Mouse (Mus musculus): ENCODE measurements around the gene Grm2. TPM values are rescaled to one million over a fixed set of nuclear protein-coding genes. Genes with fewer than 3 reads are reported as not detected.

The Grm2 gene
- polyA plus RNA-seq, 1 experiment from 2014 or later, result 15.5 TPM

DNA sequence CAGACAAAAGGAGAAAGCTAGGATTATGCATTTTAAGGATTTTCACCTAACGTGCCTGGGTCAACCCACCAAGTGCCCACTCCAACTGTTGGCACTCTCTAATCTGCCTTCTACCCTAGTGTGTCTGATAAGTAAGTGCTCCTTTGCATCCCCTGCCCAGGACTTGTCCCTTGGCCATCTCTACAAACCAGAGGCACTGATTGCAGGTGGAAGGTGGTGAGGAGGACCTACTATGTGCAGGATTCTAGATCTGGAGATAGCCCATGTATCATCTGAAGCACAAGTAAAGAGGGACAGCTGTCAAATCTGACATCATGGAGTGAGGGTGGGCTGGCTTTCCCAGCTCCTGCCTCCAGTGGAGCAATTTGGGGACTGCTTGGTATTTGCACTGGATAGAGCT lies 4.1 kb upstream of the Grm2 start:
- DNase-seq (ENCODE audit: low spot score, missing footprints) (peak; percentile 51), ATAC-seq (ENCODE audit: low FRiP score) (no peak)
- Histone ChIP-seq H3K27me3 (ENCODE audit: control insufficient read depth, insufficient read depth, low read length) (peaks cover 2% of the 10 kb centered on the region; the same call in 1 of the 2 replicates), H3K4me1 (ENCODE audit: control insufficient read depth, insufficient read depth, low read length) (peaks cover 18% of the 10 kb centered on the region), H3K27ac (ENCODE audit: low read depth, low read length) (peak overlapping the region; percentile 58; the same call in 1 of the 2 replicates), H3K4me2 (no peak overlapping the region), H3K36me3 (ENCODE audit: control insufficient read depth, insufficient read depth, low read length) (0 out of 2 replicates have a peak, but pooled peaks cover 4% of the 10 kb centered on the region), H3K4me3 (ENCODE audit: low read depth, low read length) (no peak overlapping the region), H3K9ac (ENCODE audit: low read length) (no peak overlapping the region), H3K9me3 (ENCODE audit: control insufficient read depth, low read length) (no peaks in the 10 kb centered on the region)
- 63% methylated on average over 1 of the region's 1 CpGs for WGBS

DNA sequence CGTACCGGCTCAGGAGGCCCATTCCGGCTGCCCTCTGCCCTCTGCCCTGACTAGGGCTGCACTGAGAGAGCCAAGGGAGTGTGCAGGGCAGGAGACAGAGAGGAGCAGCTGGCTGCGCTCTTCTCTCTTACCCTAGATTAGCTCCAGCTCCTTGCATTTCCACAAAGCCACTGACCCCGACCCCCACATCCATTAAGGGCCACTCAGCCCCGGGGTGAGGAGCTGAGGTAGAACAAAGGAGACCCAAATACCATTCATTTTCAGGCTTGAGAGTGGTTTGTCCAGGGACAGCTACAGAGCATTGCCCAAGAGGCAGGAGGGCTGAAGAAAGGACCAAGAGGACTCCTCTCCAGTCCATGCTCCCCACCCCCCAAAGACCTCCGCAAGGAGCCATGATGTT lies 3.6 kb upstream of the Grm2 start:
- WGBS, result 17% methylated on average over 7 of the region's 7 CpGs
- DNase-seq (ENCODE audit: low spot score, missing footprints) (peak; percentile 86), ATAC-seq (ENCODE audit: low FRiP score) (no peak)
- peak overlapping the region; percentile 58 for H3K27ac ChIP-seq (ENCODE audit: low read depth, low read length)
- H3K36me3 ChIP-seq (ENCODE audit: control insufficient read depth, insufficient read depth, low read length), result 0 out of 2 replicates have a peak, but pooled peaks cover 4% of the 10 kb centered on the region
- no peak overlapping the region for H3K9ac ChIP-seq (ENCODE audit: low read length)
- no peaks in the 10 kb centered on the region for H3K9me3 ChIP-seq (ENCODE audit: control insufficient read depth, low read length)
- peaks cover 2% of the 10 kb centered on the region; the same call in 1 of the 2 replicates for H3K27me3 ChIP-seq (ENCODE audit: control insufficient read depth, insufficient read depth, low read length)
- H3K4me2 ChIP-seq, result no peak overlapping the region
- peaks cover 15% of the 10 kb centered on the region for H3K4me1 ChIP-seq (ENCODE audit: control insufficient read depth, insufficient read depth, low read length)
- H3K4me3 ChIP-seq (ENCODE audit: low read depth, low read length), result no peak overlapping the region

DNA sequence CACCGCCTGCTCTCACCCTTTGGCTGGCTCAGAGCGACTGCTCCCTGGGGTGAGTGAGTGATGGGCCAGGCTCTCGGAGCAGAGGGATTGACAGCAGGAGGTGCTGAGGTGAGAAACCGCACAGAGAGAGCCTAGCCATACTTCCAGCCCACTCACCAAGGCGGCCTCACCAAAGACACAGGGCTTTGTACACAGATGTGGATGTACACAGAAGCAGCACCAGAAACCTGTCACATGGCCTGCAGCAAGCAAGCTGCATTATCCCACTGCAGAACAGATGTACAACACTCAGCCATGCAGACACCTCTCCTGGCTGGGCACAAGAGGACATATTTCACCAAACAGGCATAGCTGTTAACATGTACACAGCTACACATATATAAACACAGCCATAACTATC lies 1.7 kb upstream of the Grm2 start:
- Histone ChIP-seq H3K4me2 (no peak overlapping the region), H3K4me1 (ENCODE audit: control insufficient read depth, insufficient read depth, low read length) (peaks cover 11% of the 10 kb centered on the region), H3K9ac (ENCODE audit: low read length) (no peak overlapping the region), H3K36me3 (ENCODE audit: control insufficient read depth, insufficient read depth, low read length) (0 out of 2 replicates have a peak, but pooled peaks cover 2% of the 10 kb centered on the region), H3K4me3 (ENCODE audit: low read depth, low read length) (no peak overlapping the region), H3K27ac (ENCODE audit: low read depth, low read length) (no peak overlapping the region), H3K27me3 (ENCODE audit: control insufficient read depth, insufficient read depth, low read length) (peaks cover 2% of the 10 kb centered on the region; the same call in 1 of the 2 replicates), H3K9me3 (ENCODE audit: control insufficient read depth, low read length) (no peaks in the 10 kb centered on the region)
- WGBS, result 38% methylated on average over 5 of the region's 5 CpGs
- ATAC-seq (ENCODE audit: low FRiP score) (no peak), DNase-seq (ENCODE audit: low spot score, missing footprints) (peak; percentile 76)

DNA sequence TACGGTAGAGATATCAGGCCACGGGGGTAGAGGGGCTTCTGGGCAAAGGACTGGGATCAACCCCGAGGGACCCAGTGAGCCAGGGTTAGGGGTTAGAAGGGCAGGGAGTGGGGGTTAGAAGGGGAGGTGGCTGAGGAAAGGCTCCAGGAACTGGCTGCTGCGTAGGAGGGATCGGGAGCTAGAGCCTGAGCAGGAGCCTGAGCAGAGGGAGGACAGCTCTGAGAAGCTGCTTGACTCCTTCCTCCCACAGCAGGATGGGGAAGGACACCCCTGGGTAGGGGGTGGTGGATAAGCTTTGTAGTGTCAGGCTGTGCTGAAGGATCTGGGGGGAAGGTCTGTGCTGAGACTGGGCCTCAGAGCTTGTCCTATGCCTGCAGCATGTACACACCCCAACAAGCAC lies 938 bp upstream of the Grm2 start:
- Histone ChIP-seq H3K27me3 (ENCODE audit: control insufficient read depth, insufficient read depth, low read length) (peaks cover 2% of the 10 kb centered on the region; the same call in 1 of the 2 replicates), H3K4me2 (no peak overlapping the region), H3K27ac (ENCODE audit: low read depth, low read length) (peak overlapping the region; percentile 6; the same call in 1 of the 2 replicates), H3K4me3 (ENCODE audit: low read depth, low read length) (no peak overlapping the region), H3K9me3 (ENCODE audit: control insufficient read depth, low read length) (no peaks in the 10 kb centered on the region), H3K9ac (ENCODE audit: low read length) (no peak overlapping the region), H3K36me3 (ENCODE audit: control insufficient read depth, insufficient read depth, low read length) (0 out of 2 replicates have a peak, but pooled peaks cover 2% of the 10 kb centered on the region), H3K4me1 (ENCODE audit: control insufficient read depth, insufficient read depth, low read length) (peaks cover 11% of the 10 kb centered on the region)
- DNase-seq (ENCODE audit: low spot score, missing footprints), result no peak
- peak; percentile 25 for ATAC-seq (ENCODE audit: low FRiP score)
- WGBS, result 21% methylated on average over 5 of the region's 5 CpGs

DNA sequence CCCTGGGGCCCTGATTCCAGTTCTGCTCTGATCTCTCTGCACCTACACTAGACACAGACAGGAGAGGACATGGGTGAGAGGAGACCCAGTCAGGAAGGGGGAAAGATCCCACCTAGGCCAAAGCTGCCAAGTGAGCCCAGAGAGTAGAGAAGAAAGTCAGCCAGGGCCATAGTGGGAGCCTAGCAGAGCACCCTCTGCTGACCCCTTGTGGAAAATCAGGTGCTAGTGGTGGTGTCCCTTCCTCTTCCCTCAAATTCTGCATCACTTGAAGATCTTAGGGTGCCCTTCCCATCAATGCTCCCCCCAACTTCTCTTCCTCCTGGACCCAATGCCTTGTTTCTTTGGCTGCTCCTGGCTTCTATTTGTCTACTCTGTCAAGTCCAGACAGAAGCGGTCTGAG lies 3.2 kb downstream of the Grm2 start:
- Histone ChIP-seq H3K27ac (ENCODE audit: low read depth, low read length) (no peak overlapping the region), H3K36me3 (ENCODE audit: control insufficient read depth, insufficient read depth, low read length) (no peaks in the 10 kb centered on the region), H3K9me3 (ENCODE audit: control insufficient read depth, low read length) (no peaks in the 10 kb centered on the region), H3K4me2 (peak overlapping the region; percentile 7; the same call in 1 of the 2 replicates), H3K27me3 (ENCODE audit: control insufficient read depth, insufficient read depth, low read length) (peaks cover 2% of the 10 kb centered on the region; the same call in 1 of the 2 replicates), H3K9ac (ENCODE audit: low read length) (no peak overlapping the region), H3K4me3 (ENCODE audit: low read depth, low read length) (no peak overlapping the region), H3K4me1 (ENCODE audit: control insufficient read depth, insufficient read depth, low read length) (peaks cover 6% of the 10 kb centered on the region)
- WGBS, result 72% methylated on average over 1 of the region's 1 CpGs
- peak; percentile 57 for DNase-seq (ENCODE audit: low spot score, missing footprints)
- ATAC-seq (ENCODE audit: low FRiP score), result no peak

DNA sequence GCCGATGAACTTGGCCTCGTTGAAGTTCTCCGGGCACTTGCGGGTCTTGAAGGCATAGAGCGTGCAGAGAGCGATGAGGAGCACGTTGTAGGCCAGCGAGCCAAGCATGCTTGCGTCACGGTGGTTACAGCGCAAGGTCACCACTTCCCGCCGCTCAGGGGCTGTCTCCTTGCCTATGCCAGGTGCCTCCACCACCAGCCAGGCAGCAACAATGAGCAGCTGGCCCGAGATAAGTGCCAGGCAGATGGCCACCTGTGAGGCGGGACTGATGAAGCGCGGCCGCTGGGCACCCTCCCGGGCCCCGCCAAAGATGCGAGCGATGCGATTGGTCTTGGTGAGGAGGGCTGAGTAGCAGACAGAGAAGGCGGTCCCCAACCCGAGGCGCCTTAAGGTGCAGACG lies 8.7 kb downstream of the Grm2 start:
- no peak for ATAC-seq (ENCODE audit: low FRiP score)
- 77% methylated on average over 27 of the region's 27 CpGs for WGBS
- DNase-seq (ENCODE audit: low spot score, missing footprints), result peak; percentile 59
- H3K9ac ChIP-seq (ENCODE audit: low read length), result no peak overlapping the region
- no peak overlapping the region for H3K27ac ChIP-seq (ENCODE audit: low read depth, low read length)
- H3K36me3 ChIP-seq (ENCODE audit: control insufficient read depth, insufficient read depth, low read length), result no peaks in the 10 kb centered on the region
- no peaks in the 10 kb centered on the region for H3K27me3 ChIP-seq (ENCODE audit: control insufficient read depth, insufficient read depth, low read length)
- H3K4me1 ChIP-seq (ENCODE audit: control insufficient read depth, insufficient read depth, low read length), result no peaks in the 10 kb centered on the region
- H3K9me3 ChIP-seq (ENCODE audit: control insufficient read depth, low read length), result no peaks in the 10 kb centered on the region
- H3K4me3 ChIP-seq (ENCODE audit: low read depth, low read length), result no peak overlapping the region
- no peak overlapping the region for H3K4me2 ChIP-seq

DNA sequence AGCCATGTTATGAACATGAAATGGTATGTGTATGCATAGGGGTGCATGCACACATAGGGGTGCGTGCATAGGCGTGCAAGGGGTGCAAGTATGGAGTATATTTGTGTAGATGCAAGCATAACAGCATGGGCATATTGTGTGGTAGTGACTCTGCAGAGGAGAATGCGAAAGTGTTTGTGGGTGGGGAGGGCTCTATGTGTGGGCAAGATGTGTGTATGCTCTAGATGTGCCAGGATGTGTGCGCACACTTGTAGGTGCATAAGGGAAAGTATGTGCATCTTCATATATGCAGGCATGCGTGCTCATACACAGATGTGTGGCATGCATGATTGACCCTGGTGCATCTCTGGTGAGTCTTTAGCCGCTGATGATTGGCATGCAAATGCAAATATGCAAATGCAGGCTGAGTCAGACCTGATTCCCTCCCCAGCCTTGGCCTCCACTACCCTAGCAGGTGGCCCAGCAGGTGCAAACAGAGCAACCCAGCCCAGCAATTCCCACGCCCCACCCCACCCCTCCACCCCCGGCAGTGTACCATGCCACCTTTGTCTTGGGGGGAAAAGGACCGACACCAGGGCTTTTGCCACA lies 10.1 kb downstream of the Grm2 start:
- DNase-seq (ENCODE audit: low spot score, missing footprints) (no peak), ATAC-seq (ENCODE audit: low FRiP score) (no peak)
- H3K36me3 ChIP-seq (ENCODE audit: control insufficient read depth, insufficient read depth, low read length), result no peaks in the 10 kb centered on the region
- 78% methylated on average over 9 of the region's 9 CpGs for WGBS
- no peaks in the 10 kb centered on the region for H3K4me1 ChIP-seq (ENCODE audit: control insufficient read depth, insufficient read depth, low read length)
- H3K4me3 ChIP-seq (ENCODE audit: low read depth, low read length), result no peak overlapping the region
- H3K9ac ChIP-seq (ENCODE audit: low read length), result no peak overlapping the region
- no peak overlapping the region for H3K27ac ChIP-seq (ENCODE audit: low read depth, low read length)
- H3K4me2 ChIP-seq, result no peak overlapping the region
- no peaks in the 10 kb centered on the region for H3K27me3 ChIP-seq (ENCODE audit: control insufficient read depth, insufficient read depth, low read length)
- no peaks in the 10 kb centered on the region for H3K9me3 ChIP-seq (ENCODE audit: control insufficient read depth, low read length)

DNA sequence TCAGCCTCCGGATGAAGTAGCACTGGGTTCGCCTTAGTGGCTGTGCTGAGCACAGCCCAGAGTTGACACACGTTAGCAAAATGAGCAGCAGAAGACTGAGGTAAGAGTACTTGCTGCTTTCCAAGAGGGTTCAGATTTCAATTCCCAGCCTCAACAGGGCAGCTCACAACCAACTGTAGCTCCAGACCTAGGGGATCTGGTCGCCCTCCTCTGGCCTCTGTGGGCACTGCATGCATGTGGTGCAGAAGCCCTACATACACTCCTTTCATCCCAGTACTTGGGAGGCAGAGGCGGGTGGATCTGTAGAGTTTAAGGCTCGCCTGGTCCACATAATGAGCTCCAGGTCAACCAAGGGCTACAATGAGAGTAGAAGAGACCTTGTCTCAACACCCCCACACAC lies 12.1 kb downstream of the Grm2 start:
- H3K27ac ChIP-seq (ENCODE audit: low read depth, low read length), result no peak overlapping the region
- H3K4me3 ChIP-seq (ENCODE audit: low read depth, low read length), result no peak overlapping the region
- 71% methylated on average over 6 of the region's 6 CpGs for WGBS
- no peak overlapping the region for H3K4me2 ChIP-seq
- DNase-seq (ENCODE audit: low spot score, missing footprints), result peak; percentile 84
- no peaks in the 10 kb centered on the region for H3K36me3 ChIP-seq (ENCODE audit: control insufficient read depth, insufficient read depth, low read length)
- H3K4me1 ChIP-seq (ENCODE audit: control insufficient read depth, insufficient read depth, low read length), result no peaks in the 10 kb centered on the region
- H3K9ac ChIP-seq (ENCODE audit: low read length), result no peak overlapping the region
- no peak for ATAC-seq (ENCODE audit: low FRiP score)
- no peaks in the 10 kb centered on the region for H3K27me3 ChIP-seq (ENCODE audit: control insufficient read depth, insufficient read depth, low read length)
- no peaks in the 10 kb centered on the region for H3K9me3 ChIP-seq (ENCODE audit: control insufficient read depth, low read length)

DNA sequence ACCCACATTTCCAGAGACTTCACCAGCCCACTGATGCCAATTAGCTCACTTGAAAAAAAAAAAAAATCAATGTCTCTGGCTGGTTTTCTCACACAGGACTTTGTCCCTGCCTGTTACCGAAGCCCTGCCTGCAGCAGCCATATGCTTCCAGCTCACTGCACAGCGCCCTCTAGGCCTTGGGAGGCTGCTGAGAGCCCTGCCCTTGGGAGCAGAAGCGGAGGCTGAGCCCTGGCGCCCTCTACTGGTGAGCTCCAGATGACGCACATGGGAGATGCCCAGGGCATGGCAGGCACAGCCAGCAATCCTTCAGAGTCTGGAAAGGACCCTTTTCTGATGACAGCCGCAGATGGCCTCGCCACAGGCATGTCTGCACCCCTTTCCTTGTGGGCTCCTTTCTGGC lies 12.8 kb downstream of the Grm2 start:
- Histone ChIP-seq H3K4me1 (ENCODE audit: control insufficient read depth, insufficient read depth, low read length) (no peaks in the 10 kb centered on the region), H3K27me3 (ENCODE audit: control insufficient read depth, insufficient read depth, low read length) (no peaks in the 10 kb centered on the region), H3K36me3 (ENCODE audit: control insufficient read depth, insufficient read depth, low read length) (no peaks in the 10 kb centered on the region), H3K27ac (ENCODE audit: low read depth, low read length) (no peak overlapping the region), H3K9me3 (ENCODE audit: control insufficient read depth, low read length) (no peaks in the 10 kb centered on the region), H3K9ac (ENCODE audit: low read length) (no peak overlapping the region), H3K4me3 (ENCODE audit: low read depth, low read length) (no peak overlapping the region), H3K4me2 (no peak overlapping the region)
- DNase-seq (ENCODE audit: low spot score, missing footprints) (peak; percentile 93), ATAC-seq (ENCODE audit: low FRiP score) (peak; percentile 33; the same call in 1 of the 2 replicates)
- 34% methylated on average over 7 of the region's 7 CpGs for WGBS
